ENCODE assay signal across 14 mouse cellular contexts in the genomic region with DNA sequence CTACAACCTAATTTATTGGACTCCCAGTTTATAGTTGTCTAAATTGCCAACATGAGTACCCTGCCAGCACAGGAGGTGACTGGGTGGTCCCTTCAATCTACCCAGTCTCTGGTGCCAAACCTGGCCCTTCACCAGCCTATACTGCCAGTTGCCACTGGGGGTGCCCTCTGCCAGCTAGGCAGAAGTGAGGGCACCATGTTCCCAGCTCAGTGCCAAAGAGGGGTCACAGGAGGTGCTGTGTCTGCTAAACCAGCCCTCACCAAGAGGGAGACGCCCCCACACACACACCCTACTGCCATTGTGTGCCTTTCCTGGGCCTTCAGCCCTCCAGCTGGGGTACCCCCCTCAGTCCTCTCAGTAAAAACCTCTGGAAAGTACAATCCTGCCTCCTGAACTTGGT. TPM values are rescaled to one million over a fixed set of nuclear protein-coding genes. Genes with fewer than 3 reads are reported as not detected.
A peak's percentile ranks its signal among the peaks of the same experiment; 100 is the strongest.
DNase-seq lines count a peak whose midpoint lies in the region; ATAC-seq and TF ChIP-seq lines count a peak whose summit lies in the region.
"Had no signal": no experiment of that assay in that cellular context is flagged by ENCODE, and none has a peak within 500 bp of the region (broad histone marks: within the 10 kb centered on the region; RNA-seq: fewer than 3 reads in every experiment).

No protein-coding gene starts in this region.

- intact Hi-C loops in left cerebral cortex, adult 2 months (cut with DNase I), result no loop called here

- H3K27me3 ChIP-seq in splenic B cell, adult 2 months (ENCODE audit: control insufficient read depth, insufficient read depth, low read length, poor library complexity, severe bottlenecking), result no peaks in the 10 kb centered on the region
- H3K27me3 ChIP-seq: hindbrain, embryonic 12.5 days had no signal

- no peaks in the 10 kb centered on the region for H3K36me3 ChIP-seq in splenic B cell, adult 2 months (ENCODE audit: control insufficient read depth, insufficient read depth, low read length, poor library complexity, severe bottlenecking)
- H3K36me3 ChIP-seq: hindbrain, embryonic 12.5 days had no signal

- peak; percentile 26 for TF ChIP-seq CTCF in left cerebral cortex, adult 2 months (IDR thresholded peaks at IDR 0.05)

- DNase-seq in CD4-positive, CD25-positive, alpha-beta regulatory T cell, adult 2 months (ENCODE audit: low read depth, low spot score), result peak; percentile 13
- no peak for DNase-seq in left cerebral cortex, adult 2 months (ENCODE audit: extremely low spot score in 1 of 2, low spot score in 2 of 2)
- DNase-seq in left cerebral cortex, adult 9 months (ENCODE audit: low spot score in 2 of 2), result no peak
- peak; percentile 9 for DNase-seq in thymus, postnatal 14 days
- DNase-seq in thymus, postnatal 0 days (ENCODE audit: low spot score), result no peak
- peak; percentile 43 for DNase-seq in splenic B cell, adult 2 months (ENCODE audit: low read depth, low spot score)
- no peak for DNase-seq in urinary bladder, postnatal 14 days (ENCODE audit: low spot score)
- DNase-seq: cerebellum, adult 18-20 months; gastrocnemius, postnatal 36 days; kidney, adult 9 months had no signal

- no peak overlapping the region for H3K27ac ChIP-seq in left cerebral cortex, adult 2 months
- H3K27ac ChIP-seq: hindbrain, embryonic 12.5 days had no signal

- ATAC-seq in CD4-positive, CD25-positive, alpha-beta regulatory T cell, adult 4 months, result no peak
- ATAC-seq: forebrain, embryonic 16.5 days had no signal

- H3K4me3 ChIP-seq in left cerebral cortex, adult 2 months, result no peak overlapping the region
- H3K4me3 ChIP-seq: hindbrain, embryonic 12.5 days had no signal

RNA-seq across cellular contexts. Expression of gene Plxnb3, which starts 18.7 kb away (rescaled TPM):
- not detected for polyA plus RNA-seq in CD4-positive, CD25-positive, alpha-beta regulatory T cell, adult 4 months (2017; shearing (Covaris generic))
- 1 to 10 TPM; 7.2 to 8.5 TPM for total RNA-seq in left cerebral cortex, adult 2 months (2021)
- polyA plus RNA-seq in thymus, postnatal 0 days (2015; fragmentation: Nextera tagmentation; extraction: Ambion mirVana), result 0.09 and 0.10 TPM in 2 replicates
- polyA plus RNA-seq: midbrain, embryonic 11.5 days had no signal

RNA-seq across cellular contexts. Expression of gene Abcd1, which starts 21.8 kb away (rescaled TPM):
- polyA plus RNA-seq in CD4-positive, CD25-positive, alpha-beta regulatory T cell, adult 4 months (2017; shearing (Covaris generic)), result 10 to 100 TPM; 23.3 to 44.3 TPM
- total RNA-seq in left cerebral cortex, adult 2 months (2021), result 10 to 100 TPM; 11.3 to 12.3 TPM
- 29.4 and 34.3 TPM in 2 replicates for polyA plus RNA-seq in thymus, postnatal 0 days (2015; fragmentation: Nextera tagmentation; extraction: Ambion mirVana)

RNA-seq across cellular contexts. Expression of gene Bcap31, which starts 22.2 kb away (rescaled TPM):
- 100 to 1,000 TPM; 283 to 291 TPM for polyA plus RNA-seq in CD4-positive, CD25-positive, alpha-beta regulatory T cell, adult 4 months (2017; shearing (Covaris generic))
- 10 to 100 TPM; 74.8 to 90.1 TPM for total RNA-seq in left cerebral cortex, adult 2 months (2021)
- 292 and 314 TPM in 2 replicates for polyA plus RNA-seq in thymus, postnatal 0 days (2015; fragmentation: Nextera tagmentation; extraction: Ambion mirVana)

RNA-seq across cellular contexts. Expression of gene Srpk3, which starts 36.0 kb away (rescaled TPM):
- 1 to 10 TPM in 1 of 2 experiments, under 1 TPM in 1; 0.12 to 3.4 TPM for polyA plus RNA-seq in CD4-positive, CD25-positive, alpha-beta regulatory T cell, adult 4 months (2017; shearing (Covaris generic))
- total RNA-seq in left cerebral cortex, adult 2 months (2021), result 1 to 10 TPM; 8.0 to 8.1 TPM
- 1.1 and 1.4 TPM in 2 replicates for polyA plus RNA-seq in thymus, postnatal 0 days (2015; fragmentation: Nextera tagmentation; extraction: Ambion mirVana)

RNA-seq across cellular contexts. Expression of gene Idh3g, which starts 48.5 kb away (rescaled TPM):
- 100 to 1,000 TPM; 146 to 173 TPM for polyA plus RNA-seq in CD4-positive, CD25-positive, alpha-beta regulatory T cell, adult 4 months (2017; shearing (Covaris generic))
- 100 to 1,000 TPM; 194 to 201 TPM for total RNA-seq in left cerebral cortex, adult 2 months (2021)
- 191 and 203 TPM in 2 replicates for polyA plus RNA-seq in thymus, postnatal 0 days (2015; fragmentation: Nextera tagmentation; extraction: Ambion mirVana)

Comparison
In these comparisons a context has a peak if more than half of its experiments do, and no peak if none do; other contexts are left out.
1. DNase-seq: peak in CD4-positive, CD25-positive, alpha-beta regulatory T cell, adult 2 months (single experiment), thymus, postnatal 14 days (single experiment) and splenic B cell, adult 2 months (single experiment); none in left cerebral cortex, adult 2 months (0 of 2), left cerebral cortex, adult 9 months (0 of 2), thymus, postnatal 0 days (single experiment) and urinary bladder, postnatal 14 days (single experiment).